Comparison of ENCODE assay signal across 8 mouse cellular contexts in genomic region chr6:57824422-57825258, GRCm38 (mm10). TPM values are rescaled to one million over a fixed set of nuclear protein-coding genes. Genes with fewer than 3 reads are reported as not detected.
A peak's percentile ranks its signal among the peaks of the same experiment; 100 is the strongest.
DNase-seq lines count a peak whose midpoint lies in the region; ATAC-seq and TF ChIP-seq lines count a peak whose summit lies in the region.

Gene Vopp1 (minus strand): TSS chr6:57825159.

- H3K9me3 ChIP-seq in ES-E14 (ENCODE audit: control insufficient read depth, insufficient read depth, low read depth, low read length): no peaks in the 10 kb centered on the region
- no peaks in the 10 kb centered on the region for H3K9me3 ChIP-seq in forebrain, postnatal 0 days (ENCODE audit: low read length)
- H3K9me3 ChIP-seq in lung, embryonic 14.5 days (ENCODE audit: low read depth, low read length): no peaks in the 10 kb centered on the region

- TF ChIP-seq CTCF in forebrain, postnatal 0 days (IDR thresholded peaks at IDR 0.05; ENCODE audit: low read depth): no peak; the same call in 1 of the 2 replicates
- 0 out of 2 replicates have a peak, but pooled peaks have one; percentile 8 for TF ChIP-seq CTCF in layer of hippocampus, adult 2 months (conservative IDR thresholded peaks at IDR 0.05)
- TF ChIP-seq CTCF in lung, embryonic 14.5 days (IDR thresholded peaks at IDR 0.05; ENCODE audit: low read depth): no peak

- peak; percentile 86 for ATAC-seq in forebrain, postnatal 0 days
- ATAC-seq in lung, embryonic 14.5 days (ENCODE audit: insufficient read depth): peak; percentile 93
- ATAC-seq in neutrophil, adult 5-6 weeks (ENCODE audit: extremely low read depth, insufficient number of reproducible peaks, low FRiP score, poor library complexity, severe bottlenecking): peak; percentile 89

- peak; percentile 12 for DNase-seq in ES-E14 (ENCODE audit: low read depth, low spot score)
- DNase-seq in cerebellum, adult 18-20 months: peak; percentile 73 to 86
- DNase-seq in forebrain, postnatal 0 days: peak; percentile 89
- peak; percentile 69 to 82 for DNase-seq in heart, postnatal 36 days
- DNase-seq in layer of hippocampus, adult 2 months (ENCODE audit: low spot score in 2 of 2): peak; percentile 50 to 62
- DNase-seq in lung, embryonic 14.5 days: peak; percentile 90
- peak; percentile 69 for DNase-seq in testis, postnatal 14 days (ENCODE audit: low spot score)

- peak within 1 kb of the TSS; percentile 65 for H3K9ac ChIP-seq in ES-E14 (ENCODE audit: insufficient read depth, low read depth, low read length, poor library complexity, severe bottlenecking)
- H3K9ac ChIP-seq in forebrain, postnatal 0 days: peak within 1 kb of the TSS; percentile 98
- H3K9ac ChIP-seq in lung, embryonic 14.5 days: peak within 1 kb of the TSS; percentile 96

- peak within 1 kb of the TSS; percentile 67 to 79 for H3K4me3 ChIP-seq in ES-E14 (ENCODE audit: insufficient read depth in 1 of 2, low read depth in 1 of 2, low read length in 2 of 2, poor library complexity in 1 of 2, severe bottlenecking in 1 of 2)
- H3K4me3 ChIP-seq in forebrain, postnatal 0 days (ENCODE audit: low read depth, low read length): peak within 1 kb of the TSS; percentile 90
- peak within 1 kb of the TSS; percentile 88 for H3K4me3 ChIP-seq in layer of hippocampus, adult 2 months
- peak within 1 kb of the TSS; percentile 83 for H3K4me3 ChIP-seq in lung, embryonic 14.5 days (ENCODE audit: low read depth, low read length)

- H3K4me1 ChIP-seq in ES-E14 (ENCODE audit: control insufficient read depth in 2 of 2, insufficient read depth in 2 of 2, low read length in 2 of 2, poor library complexity in 1 of 2): no peaks in the 10 kb centered on the region
- peaks cover 12% of the 10 kb centered on the region; the same call in 1 of the 2 replicates for H3K4me1 ChIP-seq in forebrain, postnatal 0 days (ENCODE audit: insufficient read depth)
- no peaks in the 10 kb centered on the region for H3K4me1 ChIP-seq in lung, embryonic 14.5 days (ENCODE audit: insufficient read depth)

- no peaks in the 10 kb centered on the region for H3K27me3 ChIP-seq in forebrain, postnatal 0 days (ENCODE audit: insufficient read depth, low read length)
- no peaks in the 10 kb centered on the region for H3K27me3 ChIP-seq in lung, embryonic 14.5 days (ENCODE audit: insufficient read depth, low read length)

- H3K4me2 ChIP-seq in forebrain, postnatal 0 days (ENCODE audit: low read depth): peak within 1 kb of the TSS; percentile 67
- H3K4me2 ChIP-seq in lung, embryonic 14.5 days: peak within 1 kb of the TSS; percentile 70

- in situ Hi-C loops in ES-E14 (cut with MboI; ENCODE audit: low sequenced_read_pairs in 2 of 2, unreplicated experiment in 2 of 2): no loop called here

- H3K27ac ChIP-seq in ES-E14 (ENCODE audit: insufficient read depth, low read depth, low read length, poor library complexity, severe bottlenecking): no peak within 1 kb of the TSS
- H3K27ac ChIP-seq in forebrain, postnatal 0 days (ENCODE audit: low read depth, low read length): peak within 1 kb of the TSS; percentile 96
- H3K27ac ChIP-seq in layer of hippocampus, adult 2 months: peak within 1 kb of the TSS; percentile 97
- peak within 1 kb of the TSS; percentile 97 for H3K27ac ChIP-seq in lung, embryonic 14.5 days (ENCODE audit: low read depth)

- no peaks in the 10 kb centered on the region for H3K36me3 ChIP-seq in ES-E14 (ENCODE audit: control insufficient read depth, insufficient read depth, low read length, poor library complexity, severe bottlenecking)
- H3K36me3 ChIP-seq in forebrain, postnatal 0 days (ENCODE audit: insufficient read depth): no peaks in the 10 kb centered on the region
- H3K36me3 ChIP-seq in lung, embryonic 14.5 days (ENCODE audit: insufficient read depth): no peaks in the 10 kb centered on the region

- intact Hi-C loops in heart, postnatal 36 days (cut with DNase I): loop anchor here (5.0 kb wide), 1 partner anchor 132 kb away; the partner anchor contains the start of gene Pyurf

- 1% methylated on average over 81 of the region's 87 CpGs for WGBS in forebrain, postnatal 0 days
- under 1% methylated on average over 76 of the region's 87 CpGs for WGBS in lung, embryonic 14.5 days

TF ChIP-seq in ES-E14, 5 proteins besides CTCF, POLR2A, EP300 and RAD21:
- TF ChIP-seq HCFC1 (IDR thresholded peaks at IDR 0.05; ENCODE audit: borderline replicate concordance, insufficient read depth, low read length) (no peak), ZNF384 (IDR thresholded peaks at IDR 0.05; ENCODE audit: low read depth, low read length) (no peak), CHD2 (IDR thresholded peaks at IDR 0.05; ENCODE audit: low read depth, low read length) (no peak), ZC3H11A (IDR thresholded peaks at IDR 0.05; ENCODE audit: borderline replicate concordance, low read depth, low read length) (no peak), MAFK (IDR thresholded peaks at IDR 0.05; ENCODE audit: insufficient read depth, low read depth, low read length) (no peak)
TF ChIP-seq in ES-E14: peak in this region for 0.

RNA-seq across cellular contexts. Expression of gene Vopp1, which starts in this region (rescaled TPM):
- 5.7 and 9.0 TPM in 2 replicates for total RNA-seq in ES-E14 (2012; rRNA removed)
- total RNA-seq in forebrain, postnatal 0 days (2014; rRNA removed): 270 and 331 TPM in 2 replicates
- polyA plus RNA-seq in forebrain, postnatal 0 days (2015; fragmentation: Nextera tagmentation; extraction: Ambion mirVana): 166 and 169 TPM in 2 replicates
- total RNA-seq in heart, postnatal 36 days (2021): 10 to 100 TPM; 18.9 to 20.3 TPM
- total RNA-seq in layer of hippocampus, adult 2 months (2021): 10 to 100 TPM; 65.9 to 70.5 TPM
- polyA plus RNA-seq in lung, embryonic 14.5 days (2014; fragmentation: Nextera tagmentation; extraction: Ambion mirVana): 22.5 and 25.8 TPM in 2 replicates
- total RNA-seq in neutrophil, adult 5-6 weeks (2017): 15.6 and 19.4 TPM in 2 replicates

Comparison
In these comparisons a context has a peak if more than half of its experiments do, and no peak if none do; other contexts are left out.
1. DNase-seq: peak in every context shown above with its lines; median percentile 90 in lung, embryonic 14.5 days; 89 in forebrain, postnatal 0 days; 80 in cerebellum, adult 18-20 months; 76 in heart, postnatal 36 days; 69 in testis, postnatal 14 days; 56 in layer of hippocampus, adult 2 months; 12 in ES-E14.